In genomic region chr14:116651897-116652296, GRCm38 (mm10) we compare ENCODE assay signal across 18 mouse cellular contexts.
DNase-seq lines count a peak whose midpoint lies in the region; ATAC-seq lines count a peak whose summit lies in the region.
"Had no signal": no experiment of that assay in that cellular context is flagged by ENCODE, and none has a peak within 500 bp of the region (broad histone marks: within the 10 kb centered on the region; RNA-seq: fewer than 3 reads in every experiment).

No protein-coding gene starts in this region.

- ATAC-seq in frontal cortex, adult (ENCODE audit: low TSS enrichment), result peak; percentile 97
- ATAC-seq in inflammation-experienced regulatory T-cells, adult 6 months, result no peak
- ATAC-seq: forebrain, embryonic 14.5 days; forebrain, embryonic 16.5 days had no signal

- no peak for DNase-seq in frontal cortex, postnatal 25 days (ENCODE audit: low spot score in 2 of 2)
- DNase-seq in ES-CJ7 (ENCODE audit: low read depth, low spot score) (peak; percentile 6), MN1 (ENCODE audit: low spot score) (peak; percentile 45), ZHBTc4 (ENCODE audit: low read depth, low spot score) (peak; percentile 12)
- DNase-seq in natural killer cell, adult 2 months (ENCODE audit: low spot score in 2 of 2), result no peak
- DNase-seq: adrenal gland, adult 2 months; adrenal gland, postnatal 10 days; adrenal gland, postnatal 25 days; cerebellum, adult 11 months; cerebellum, adult 18-20 months; cerebellum, adult 8-10 months; cerebellum, adult 9-11 months; cerebellum, postnatal 14 days; cerebellum, postnatal 36 days had no signal

Comparison
In these comparisons a context has a peak if more than half of its experiments do, and no peak if none do; other contexts are left out.
1. DNase-seq: peak in ES-CJ7 (single experiment), MN1 (single experiment) and ZHBTc4 (single experiment); none in frontal cortex, postnatal 25 days (0 of 2) and natural killer cell, adult 2 months (0 of 2).